Mouse (Mus musculus): ENCODE data around the gene Fpgs.

Gene Fpgs

GRCm38 (mm10) chr2:32639632-32640031, 64.3 kb downstream of the Fpgs start:
- no peak for DNase-seq (ENCODE audit: low read depth, low spot score)

- no peak for DNase-seq (ENCODE audit: low read depth, low spot score)
Measured at GRCm38 (mm10) chr2:32637778-32638281, 66.1 kb downstream of the Fpgs start.

GRCm38 (mm10) chr2:32636617-32637016, 67.3 kb downstream of the Fpgs start:
- no peak for DNase-seq (ENCODE audit: low read depth, low spot score)

GRCm38 (mm10) chr2:32634277-32635105, 69.5 kb downstream of the Fpgs start:
- no peak for DNase-seq (ENCODE audit: low read depth, low spot score)

GRCm38 (mm10) chr2:32633660-32634059, 70.3 kb downstream of the Fpgs start:
- no peak for DNase-seq (ENCODE audit: low read depth, low spot score)

Data from ES-CJ7 (cell line).